Mouse (Mus musculus) mouse embryonic stem cell (cell line): Measurements from ENCODE around the gene Edc3.

Source experiments
- in situ Hi-C, 2 experiments: fragments of 300-500 bp; cut with MboI; formaldehyde crosslinking; loops; 1 replicate in 1 of 2; 3 replicates in 1 of 2; pipeline ENCODE4 v1.14.3; 2019 to 2020; ENCODE audit warnings: low sequenced_read_pairs in 2 of 2, low pct_unique_long_range_greater_than_20kb in 1 of 2, mixed read lengths in 1 of 2; ENCODE audit not compliant: unreplicated experiment in 1 of 2

Edc3 gene

GRCm38 (mm10) chr9:57708068-57708719 is at the start of gene Edc3:
Edc3 (plus strand) TSS chr9:57708540.
- in situ Hi-C loops = no loop called here

GRCm38 (mm10) chr9:57658970-57659369 is 49.4 kb upstream of the Edc3 start:
- in situ Hi-C loops = no loop called here

GRCm38 (mm10) chr9:57659774-57660173 is 48.6 kb upstream of the Edc3 start:
- in situ Hi-C loops = loop anchor here in 1 of 2 experiments (10.0 kb wide), 1 partner anchor 95 kb away; no protein-coding TSS in a partner anchor

- in situ Hi-C loops = loop anchor here in 1 of 2 experiments (10.0 kb wide), 1 partner anchor 94 kb away; no protein-coding TSS in a partner anchor
Observed at GRCm38 (mm10) chr9:57660501-57660900, 47.8 kb upstream of the Edc3 start.

- in situ Hi-C loops = loop anchor here in 1 of 2 experiments (10.0 kb wide), 1 partner anchor 93 kb away; no protein-coding TSS in a partner anchor
Observed at GRCm38 (mm10) chr9:57661552-57661951, 46.8 kb upstream of the Edc3 start.

GRCm38 (mm10) chr9:57664616-57665015 is 43.7 kb upstream of the Edc3 start:
- in situ Hi-C loops = loop anchor here in 1 of 2 experiments (10.0 kb wide), 1 partner anchor 90 kb away; no protein-coding TSS in a partner anchor

GRCm38 (mm10) chr9:57666536-57666935 is 41.8 kb upstream of the Edc3 start:
- in situ Hi-C loops = loop anchor here in 1 of 2 experiments (10.0 kb wide), 1 partner anchor 88 kb away; no protein-coding TSS in a partner anchor

- in situ Hi-C loops = loop anchor here in 1 of 2 experiments (10.0 kb wide), 1 partner anchor 88 kb away; no protein-coding TSS in a partner anchor
Observed at GRCm38 (mm10) chr9:57667136-57667535, 41.2 kb upstream of the Edc3 start.

GRCm38 (mm10) chr9:57667817-57668216 is 40.5 kb upstream of the Edc3 start:
- in situ Hi-C loops = loop anchor here in 1 of 2 experiments (10.0 kb wide), 1 partner anchor 87 kb away; no protein-coding TSS in a partner anchor

- in situ Hi-C loops = loop anchor here in 1 of 2 experiments (10.0 kb wide), 1 partner anchor 87 kb away; no protein-coding TSS in a partner anchor
Observed at GRCm38 (mm10) chr9:57668277-57668676, 40.1 kb upstream of the Edc3 start.

- in situ Hi-C loops = loop anchor here in 1 of 2 experiments (10.0 kb wide), 1 partner anchor 85 kb away; no protein-coding TSS in a partner anchor
Observed at GRCm38 (mm10) chr9:57669566-57669965, 38.8 kb upstream of the Edc3 start.

GRCm38 (mm10) chr9:57671037-57671436 is 37.3 kb upstream of the Edc3 start:
- in situ Hi-C loops = no loop called here

- in situ Hi-C loops = no loop called here
Observed at GRCm38 (mm10) chr9:57671500-57671899, 36.8 kb upstream of the Edc3 start.

GRCm38 (mm10) chr9:57681411-57681810 is 26.9 kb upstream of the Edc3 start:
- in situ Hi-C loops = no loop called here

- in situ Hi-C loops = no loop called here
Observed at GRCm38 (mm10) chr9:57683520-57683919, 24.8 kb upstream of the Edc3 start, which contains the start of gene Cyp1a2. Cyp1a2 (minus strand) TSS chr9:57683703.

GRCm38 (mm10) chr9:57686011-57686410 is 22.3 kb upstream of the Edc3 start:
- in situ Hi-C loops = no loop called here

GRCm38 (mm10) chr9:57687751-57688150 is 20.6 kb upstream of the Edc3 start, which contains the start of gene Cyp1a1:
Cyp1a1 (plus strand) TSS chr9:57687928.
- in situ Hi-C loops = no loop called here

GRCm38 (mm10) chr9:57688158-57688557 is 20.2 kb upstream of the Edc3 start:
- in situ Hi-C loops = no loop called here

GRCm38 (mm10) chr9:57688606-57689005 is 19.7 kb upstream of the Edc3 start:
- in situ Hi-C loops = no loop called here

GRCm38 (mm10) chr9:57694108-57694507 is 14.2 kb upstream of the Edc3 start:
- in situ Hi-C loops = no loop called here
